Mouse (Mus musculus): ENCODE data around the gene Snx20. TPM values are rescaled to one million over a fixed set of nuclear protein-coding genes. Genes with fewer than 3 reads are reported as not detected.

The Snx20 gene
- polyA plus RNA-seq, 1 experiment from 2014 or later: 1.0 TPM

GRCm38 (mm10) chr8:88579246-88579645 lies 56.7 kb downstream of the Snx20 start:
- WGBS: 45% methylated on average over 7 of the region's 7 CpGs
- Histone ChIP-seq H3K9me3 (ENCODE audit: control insufficient read depth, low read length) (no peaks in the 10 kb centered on the region), H3K9ac (replicated peaks; ENCODE audit: low read depth, low read length) (no peak overlapping the region), H3K36me3 (ENCODE audit: control insufficient read depth, insufficient read depth, low read length) (no peaks in the 10 kb centered on the region), H3K4me2 (ENCODE audit: low read depth, low read length) (no peak overlapping the region), H3K4me1 (ENCODE audit: control insufficient read depth, insufficient read depth, low read length) (0 out of 2 replicates have a peak, but pooled peaks cover 6% of the 10 kb centered on the region), H3K27me3 (ENCODE audit: control insufficient read depth, insufficient read depth, low read length) (no peaks in the 10 kb centered on the region), H3K4me3 (ENCODE audit: low read depth, low read length) (no peak overlapping the region), H3K27ac (ENCODE audit: low read depth, low read length) (no peak overlapping the region)
- ATAC-seq (ENCODE audit: low read depth): no peak

DNA sequence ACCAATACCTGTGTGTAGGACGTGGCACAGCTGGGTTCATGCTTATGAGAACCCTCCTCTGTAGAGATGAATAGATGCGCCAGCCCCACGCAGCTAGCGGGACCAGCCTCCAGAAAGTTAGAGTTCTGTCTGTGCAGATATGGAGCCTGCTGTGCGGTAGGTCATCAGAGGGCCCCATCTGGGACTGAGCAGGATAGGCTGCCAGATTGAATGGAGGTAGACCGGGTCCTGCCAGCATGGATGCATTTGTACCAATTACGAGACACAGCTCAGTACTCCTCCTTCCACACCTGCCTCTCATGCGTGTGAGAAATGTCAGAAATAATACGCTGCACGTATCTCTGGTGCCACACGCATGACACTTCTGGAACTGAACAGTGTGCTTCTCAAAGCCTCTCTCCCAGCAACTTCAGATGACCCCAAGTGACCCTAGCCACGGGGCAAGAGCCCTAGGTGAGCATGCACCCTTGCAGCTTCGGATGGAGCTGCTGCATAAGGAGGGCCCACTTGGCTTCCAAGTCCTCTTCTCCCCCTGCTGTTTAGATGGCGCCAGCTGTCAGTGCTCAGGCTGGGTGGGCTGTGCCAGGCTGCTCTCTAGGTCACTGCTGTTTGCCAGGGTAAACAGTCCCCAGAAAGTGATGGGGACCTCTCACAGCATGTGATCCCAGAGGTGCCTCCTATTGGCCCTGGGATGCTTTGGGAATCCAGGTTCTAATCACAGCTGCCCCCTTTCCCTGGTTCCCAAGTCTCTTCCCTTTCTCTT lies 57.3 kb downstream of the Snx20 start:
- no peaks in the 10 kb centered on the region for H3K36me3 ChIP-seq (ENCODE audit: control insufficient read depth, insufficient read depth, low read length)
- no peak overlapping the region for H3K4me3 ChIP-seq (ENCODE audit: low read depth, low read length)
- no peaks in the 10 kb centered on the region for H3K27me3 ChIP-seq (ENCODE audit: control insufficient read depth, insufficient read depth, low read length)
- ATAC-seq (ENCODE audit: low read depth): peak; percentile 41; the same call in 1 of the 2 replicates
- WGBS: 55% methylated on average over 14 of the region's 14 CpGs
- H3K4me2 ChIP-seq (ENCODE audit: low read depth, low read length): no peak overlapping the region
- H3K27ac ChIP-seq (ENCODE audit: low read depth, low read length): peak overlapping the region; percentile 25; the same call in 1 of the 2 replicates
- no peaks in the 10 kb centered on the region for H3K9me3 ChIP-seq (ENCODE audit: control insufficient read depth, low read length)
- H3K9ac ChIP-seq (replicated peaks; ENCODE audit: low read depth, low read length): no peak overlapping the region
- 0 out of 2 replicates have a peak, but pooled peaks cover 6% of the 10 kb centered on the region for H3K4me1 ChIP-seq (ENCODE audit: control insufficient read depth, insufficient read depth, low read length)

DNA sequence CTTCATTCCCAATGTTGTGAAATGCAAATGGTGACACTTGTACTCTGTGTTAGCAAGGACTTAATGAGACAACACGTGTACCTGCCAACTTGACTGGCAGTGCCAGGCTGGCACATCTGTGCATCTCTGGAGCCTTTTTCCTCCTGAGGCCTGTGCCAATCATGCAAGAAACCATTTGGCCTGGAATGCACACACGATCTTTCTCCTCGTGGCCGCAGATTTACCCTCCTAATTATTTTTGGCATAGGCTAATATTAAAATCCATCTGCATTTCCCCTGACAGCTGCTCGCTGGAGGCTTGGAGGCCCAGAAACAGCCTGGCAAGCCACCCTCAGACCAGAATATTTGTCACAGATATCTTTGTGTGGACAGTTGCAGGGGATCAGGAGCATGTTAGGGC lies 58.3 kb downstream of the Snx20 start:
- Histone ChIP-seq H3K9ac (replicated peaks; ENCODE audit: low read depth, low read length) (no peak overlapping the region), H3K36me3 (ENCODE audit: control insufficient read depth, insufficient read depth, low read length) (no peaks in the 10 kb centered on the region), H3K4me3 (ENCODE audit: low read depth, low read length) (no peak overlapping the region), H3K4me2 (ENCODE audit: low read depth, low read length) (no peak overlapping the region), H3K27me3 (ENCODE audit: control insufficient read depth, insufficient read depth, low read length) (no peaks in the 10 kb centered on the region), H3K27ac (ENCODE audit: low read depth, low read length) (peak overlapping the region; percentile 25; the same call in 1 of the 2 replicates), H3K4me1 (ENCODE audit: control insufficient read depth, insufficient read depth, low read length) (peaks cover 6% of the 10 kb centered on the region; the same call in 1 of the 2 replicates), H3K9me3 (ENCODE audit: control insufficient read depth, low read length) (no peaks in the 10 kb centered on the region)
- ATAC-seq (ENCODE audit: low read depth): no peak
- whole genome bisulfite sequencing: 46% methylated on average over 5 of the region's 5 CpGs

Other genes starting within 250 kb of the Snx20 start
- gene Nkd1, start 114.8 kb downstream of the Snx20 start, polyA plus RNA-seq (2014; fragmentation: Nextera tagmentation; extraction: Ambion mirVana): 29.9 and 38.4 TPM in 2 replicates
- 0.09 and 0.19 TPM in 2 replicates for gene Nod2, start 11.2 kb upstream of the Snx20 start, polyA plus RNA-seq (2014; fragmentation: Nextera tagmentation; extraction: Ambion mirVana)
- 23.5 and 24.3 TPM in 2 replicates for gene Cyld, start 60.9 kb upstream of the Snx20 start, polyA plus RNA-seq (2014; fragmentation: Nextera tagmentation; extraction: Ambion mirVana)